Mouse (Mus musculus): Measurements from ENCODE around the gene Atp8a2. TPM values are rescaled to one million over a fixed set of nuclear protein-coding genes. Genes with fewer than 3 reads are reported as not detected.

The Atp8a2 gene
- total and polyA plus RNA-seq, 2 experiments from 2014 or later, result 43.0 to 81.7 TPM

DNA sequence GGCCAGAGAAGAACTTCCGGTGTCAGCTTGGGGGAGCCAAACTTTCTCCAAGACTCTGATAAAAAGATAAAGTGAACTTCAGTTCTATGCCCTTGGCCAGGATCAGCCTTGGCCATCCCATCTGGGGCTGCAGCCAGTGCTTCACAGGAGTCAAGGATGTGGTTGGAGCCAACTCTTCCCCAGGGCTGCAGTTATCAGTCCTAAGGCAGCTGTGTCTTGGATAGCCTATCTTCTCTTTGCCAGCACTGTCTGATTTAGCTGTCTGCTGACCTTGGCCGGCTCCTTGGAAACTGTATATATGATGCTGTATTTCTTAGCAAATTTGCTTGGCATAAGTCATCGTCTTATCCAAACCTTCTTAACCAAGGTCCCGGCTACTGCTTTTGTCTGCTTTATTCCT is 141.7 kb downstream of the Atp8a2 start:
- no peak overlapping the region for H3K4me2 ChIP-seq (ENCODE audit: low read depth, low read length, poor library complexity, severe bottlenecking)
- H3K27ac ChIP-seq (ENCODE audit: low read depth, low read length), result no peak overlapping the region
- DNase-seq (ENCODE audit: low spot score), result no peak
- no peaks in the 10 kb centered on the region for H3K27me3 ChIP-seq (ENCODE audit: insufficient read depth, low read length)
- TF ChIP-seq CTCF (IDR thresholded peaks at IDR 0.05), result no peak
- H3K4me1 ChIP-seq (ENCODE audit: insufficient read depth, low read length), result no peaks in the 10 kb centered on the region
- no peaks in the 10 kb centered on the region for H3K9me3 ChIP-seq (ENCODE audit: low read length)
- ATAC-seq (ENCODE audit: low FRiP score), result no peak
- H3K36me3 ChIP-seq (ENCODE audit: insufficient read depth, low read length), result no peaks in the 10 kb centered on the region
- no peak overlapping the region for H3K9ac ChIP-seq (replicated peaks; ENCODE audit: low read length, poor library complexity, severe bottlenecking)
- WGBS, result 97% methylated on average over 4 of the region's 4 CpGs
- H3K4me3 ChIP-seq (ENCODE audit: low read depth, low read length), result no peak overlapping the region

- no peak overlapping the region for H3K27ac ChIP-seq (ENCODE audit: low read depth, low read length)
- H3K4me2 ChIP-seq (ENCODE audit: low read depth, low read length, poor library complexity, severe bottlenecking), result no peak overlapping the region
- H3K9me3 ChIP-seq (ENCODE audit: low read length), result no peaks in the 10 kb centered on the region
- no peak for ATAC-seq (ENCODE audit: low FRiP score)
- WGBS, result 53% methylated on average over 2 of the region's 2 CpGs
- no peaks in the 10 kb centered on the region for H3K27me3 ChIP-seq (ENCODE audit: insufficient read depth, low read length)
- H3K4me3 ChIP-seq (ENCODE audit: low read depth, low read length), result no peak overlapping the region
- DNase-seq (ENCODE audit: low spot score), result no peak
- TF ChIP-seq CTCF (IDR thresholded peaks at IDR 0.05), result no peak
- peaks cover 6% of the 10 kb centered on the region; the same call in 1 of the 2 replicates for H3K36me3 ChIP-seq (ENCODE audit: insufficient read depth, low read length)
- no peaks in the 10 kb centered on the region for H3K4me1 ChIP-seq (ENCODE audit: insufficient read depth, low read length)
- H3K9ac ChIP-seq (replicated peaks; ENCODE audit: low read length, poor library complexity, severe bottlenecking), result no peak overlapping the region
These were observed 166.3 kb downstream of the Atp8a2 start for GRCm38 (mm10) chr14:60030666-60031065.

DNA sequence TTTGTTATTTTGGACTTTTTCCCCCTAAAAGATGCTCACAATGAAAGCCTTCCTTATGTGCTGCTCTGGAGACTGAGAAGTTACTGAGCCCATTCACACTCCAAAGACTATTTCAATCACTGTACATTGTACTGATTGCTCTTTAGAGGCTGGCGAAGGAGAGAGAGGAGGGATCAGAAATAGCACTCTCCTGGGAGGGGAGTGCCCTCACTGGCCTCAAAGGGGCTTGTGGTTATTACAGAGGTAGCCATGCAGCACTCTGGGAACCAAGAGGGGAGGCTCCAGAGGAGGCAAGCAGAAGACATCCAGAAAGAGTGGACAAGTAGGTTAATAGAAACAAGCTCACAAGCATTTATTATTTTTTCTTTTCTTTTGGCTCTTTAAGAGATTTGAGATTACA is 169.8 kb downstream of the Atp8a2 start:
- Histone ChIP-seq H3K9ac (replicated peaks; ENCODE audit: low read length, poor library complexity, severe bottlenecking) (no peak overlapping the region), H3K4me1 (ENCODE audit: insufficient read depth, low read length) (no peaks in the 10 kb centered on the region), H3K36me3 (ENCODE audit: insufficient read depth, low read length) (no peaks in the 10 kb centered on the region), H3K27ac (ENCODE audit: low read depth, low read length) (no peak overlapping the region), H3K4me3 (ENCODE audit: low read depth, low read length) (no peak overlapping the region), H3K9me3 (ENCODE audit: low read length) (no peaks in the 10 kb centered on the region), H3K27me3 (ENCODE audit: insufficient read depth, low read length) (no peaks in the 10 kb centered on the region), H3K4me2 (ENCODE audit: low read depth, low read length, poor library complexity, severe bottlenecking) (no peak overlapping the region)
- no peak for DNase-seq (ENCODE audit: low spot score)
- no peak for ATAC-seq (ENCODE audit: low FRiP score)
- 59% methylated on average over 1 of the region's 1 CpGs for WGBS
- TF ChIP-seq CTCF (IDR thresholded peaks at IDR 0.05), result no peak

GRCm38 (mm10) chr14:60026647-60027046 is 170.3 kb downstream of the Atp8a2 start:
- DNase-seq (ENCODE audit: low spot score), result peak; percentile 18

DNA sequence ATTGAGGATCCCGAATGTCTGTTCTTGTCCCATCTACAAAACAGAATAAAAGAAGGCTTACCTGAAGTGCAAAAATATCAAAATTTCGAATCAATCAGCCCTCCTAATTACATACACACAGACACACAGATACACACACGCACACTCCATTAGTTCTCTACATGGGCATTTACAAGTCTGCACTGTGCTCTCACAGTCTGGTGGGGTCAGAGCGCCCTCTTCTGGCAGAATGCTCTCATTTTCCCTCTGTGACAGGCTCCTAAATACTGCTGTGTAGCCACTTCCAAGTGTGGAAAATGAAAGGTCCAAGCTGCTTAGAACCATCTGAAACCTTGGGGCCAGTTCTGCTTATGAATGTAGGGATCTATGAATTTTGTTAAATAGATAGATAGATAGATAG is 181.1 kb downstream of the Atp8a2 start:
- peak; percentile 92 for ATAC-seq (ENCODE audit: low FRiP score)
- H3K36me3 ChIP-seq (ENCODE audit: insufficient read depth, low read length), result peaks cover 12% of the 10 kb centered on the region; the same call in 1 of the 2 replicates
- no peak overlapping the region for H3K9ac ChIP-seq (replicated peaks; ENCODE audit: low read length, poor library complexity, severe bottlenecking)
- no peak overlapping the region for H3K4me2 ChIP-seq (ENCODE audit: low read depth, low read length, poor library complexity, severe bottlenecking)
- H3K4me1 ChIP-seq (ENCODE audit: insufficient read depth, low read length), result no peaks in the 10 kb centered on the region
- no peak overlapping the region for H3K4me3 ChIP-seq (ENCODE audit: low read depth, low read length)
- DNase-seq (ENCODE audit: low spot score), result peak; percentile 91
- peak; percentile 98 for TF ChIP-seq CTCF (IDR thresholded peaks at IDR 0.05)
- WGBS, result 29% methylated on average over 4 of the region's 4 CpGs
- no peaks in the 10 kb centered on the region for H3K27me3 ChIP-seq (ENCODE audit: insufficient read depth, low read length)
- H3K27ac ChIP-seq (ENCODE audit: low read depth, low read length), result no peak overlapping the region
- H3K9me3 ChIP-seq (ENCODE audit: low read length), result no peaks in the 10 kb centered on the region

More at GRCm38 (mm10) chr14:60026647-60027046, 170.3 kb downstream of the Atp8a2 start:
- 0 out of 2 replicates have a peak, but pooled peaks cover under 1% of the 10 kb centered on the region for H3K36me3 ChIP-seq (ENCODE audit: insufficient read depth, low read length)
- H3K9me3 ChIP-seq (ENCODE audit: low read length), result no peaks in the 10 kb centered on the region
- H3K27ac ChIP-seq (ENCODE audit: low read depth, low read length), result no peak overlapping the region
- H3K9ac ChIP-seq (replicated peaks; ENCODE audit: low read length, poor library complexity, severe bottlenecking), result no peak overlapping the region
- WGBS, result 57% methylated on average over 8 of the region's 8 CpGs
- H3K27me3 ChIP-seq (ENCODE audit: insufficient read depth, low read length), result no peaks in the 10 kb centered on the region
- no peak for ATAC-seq (ENCODE audit: low FRiP score)
- H3K4me3 ChIP-seq (ENCODE audit: low read depth, low read length), result no peak overlapping the region
- no peak overlapping the region for H3K4me2 ChIP-seq (ENCODE audit: low read depth, low read length, poor library complexity, severe bottlenecking)
- H3K4me1 ChIP-seq (ENCODE audit: insufficient read depth, low read length), result no peaks in the 10 kb centered on the region
- TF ChIP-seq CTCF (IDR thresholded peaks at IDR 0.05), result no peak

- no peak for TF ChIP-seq CTCF (IDR thresholded peaks at IDR 0.05)
- Histone ChIP-seq H3K27ac (ENCODE audit: low read depth, low read length) (no peak overlapping the region), H3K4me2 (ENCODE audit: low read depth, low read length, poor library complexity, severe bottlenecking) (no peak overlapping the region), H3K4me1 (ENCODE audit: insufficient read depth, low read length) (no peaks in the 10 kb centered on the region), H3K36me3 (ENCODE audit: insufficient read depth, low read length) (no peaks in the 10 kb centered on the region), H3K4me3 (ENCODE audit: low read depth, low read length) (no peak overlapping the region), H3K27me3 (ENCODE audit: insufficient read depth, low read length) (no peaks in the 10 kb centered on the region), H3K9ac (replicated peaks; ENCODE audit: low read length, poor library complexity, severe bottlenecking) (no peak overlapping the region), H3K9me3 (ENCODE audit: low read length) (no peaks in the 10 kb centered on the region)
- no peak for ATAC-seq (ENCODE audit: low FRiP score)
- no peak for DNase-seq (ENCODE audit: low spot score)
- 87% methylated on average over 1 of the region's 1 CpGs for WGBS
These were observed 195.2 kb downstream of the Atp8a2 start for GRCm38 (mm10) chr14:60001801-60002200.
